Mouse (Mus musculus): ENCODE measurements around the gene Abhd6.

DNA sequence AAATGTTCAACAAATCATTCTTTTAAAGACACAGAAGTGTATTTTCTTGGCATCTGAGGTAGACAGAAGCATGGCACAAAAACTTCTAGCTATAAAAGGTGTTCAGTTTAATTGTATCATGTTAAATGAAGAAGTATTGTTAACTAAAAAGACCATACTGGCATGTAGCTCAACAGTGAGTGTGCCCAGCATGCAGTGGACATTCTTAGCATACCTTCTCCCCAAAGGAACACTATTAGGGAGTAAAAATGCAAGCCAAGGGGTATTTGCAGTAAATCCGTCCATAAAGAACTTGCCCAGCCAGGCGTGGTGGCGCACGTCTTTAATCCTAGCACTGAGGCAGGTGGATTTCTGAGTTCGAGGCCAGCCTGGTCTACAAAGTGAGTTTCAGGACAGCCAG is 33.7 kb downstream of the Abhd6 start:
- no peak for TF ChIP-seq EP300 (IDR thresholded peaks at IDR 0.05; ENCODE audit: low read depth)
- no peak for TF ChIP-seq CTCF (IDR thresholded peaks at IDR 0.05; ENCODE audit: low read depth)

All from liver, embryonic 14.5 days (tissue).